Mouse (Mus musculus): ENCODE data around the gene Fbxw11.
"Not testable (repeated sequence)": the region's sequence is repeated elsewhere in the genome, so short reads cannot be mapped to it uniquely, and the experiment has no call there.

Fbxw11 gene

DNA sequence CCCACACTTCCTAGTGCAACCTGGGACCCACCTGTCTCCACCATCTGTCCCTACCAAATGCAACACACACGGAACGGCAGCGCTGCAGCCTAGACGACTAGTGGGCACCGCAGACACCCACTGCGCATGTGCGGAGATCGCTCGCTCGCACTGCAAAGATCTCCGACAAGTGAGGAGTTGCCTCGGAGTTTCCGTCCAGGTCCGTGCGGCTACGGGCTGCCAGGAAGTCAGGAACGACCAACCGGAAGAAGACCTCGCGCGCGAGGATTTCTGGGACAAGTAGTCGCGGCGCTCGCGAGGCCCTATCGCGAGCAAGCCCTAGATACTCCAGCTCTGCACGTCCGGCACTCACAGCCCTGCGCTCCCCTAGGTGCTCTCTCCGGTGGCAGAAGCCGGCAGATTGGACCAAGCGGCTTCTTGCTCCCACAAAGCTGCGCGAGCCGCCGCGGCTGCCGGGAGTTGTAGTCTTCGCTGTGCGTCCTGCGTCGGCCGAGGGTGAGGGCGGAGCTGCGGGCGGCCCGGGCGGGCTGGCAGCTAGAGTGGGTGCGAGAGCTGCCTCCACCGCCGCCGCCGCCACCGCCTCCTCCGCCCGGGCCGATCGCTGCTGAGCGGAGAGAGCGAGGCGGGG is at the start of gene Fbxw11:
Gene Fbxw11 (plus strand): TSS at position 476 of the 628 bp plus-strand sequence.
- DNase-seq (ENCODE audit: low read depth in 2 of 2, low spot score in 2 of 2) = peak; percentile 88 to 89

DNA sequence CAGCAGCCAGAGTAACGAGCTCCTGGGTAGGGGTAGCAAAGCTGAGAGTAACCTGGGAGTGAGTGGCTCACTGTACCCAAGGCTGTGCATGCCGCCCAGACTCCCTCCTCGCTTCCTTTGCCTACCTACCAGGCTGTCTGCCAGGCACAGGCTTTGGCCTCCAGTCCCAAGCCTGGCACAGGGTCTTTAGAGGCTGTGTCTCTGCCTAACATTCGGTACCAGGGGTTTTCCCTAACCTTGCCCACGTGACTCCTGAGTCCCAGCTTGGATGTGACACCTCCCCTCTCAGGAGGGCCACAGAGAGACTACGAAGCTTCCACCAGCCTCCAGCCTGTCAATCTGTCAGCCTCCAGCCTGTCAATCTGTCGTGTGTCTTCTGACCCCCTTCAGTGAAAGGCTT is 49.4 kb upstream of the Fbxw11 start:
- no peak for DNase-seq (ENCODE audit: low read depth in 2 of 2, low spot score in 2 of 2)

DNA sequence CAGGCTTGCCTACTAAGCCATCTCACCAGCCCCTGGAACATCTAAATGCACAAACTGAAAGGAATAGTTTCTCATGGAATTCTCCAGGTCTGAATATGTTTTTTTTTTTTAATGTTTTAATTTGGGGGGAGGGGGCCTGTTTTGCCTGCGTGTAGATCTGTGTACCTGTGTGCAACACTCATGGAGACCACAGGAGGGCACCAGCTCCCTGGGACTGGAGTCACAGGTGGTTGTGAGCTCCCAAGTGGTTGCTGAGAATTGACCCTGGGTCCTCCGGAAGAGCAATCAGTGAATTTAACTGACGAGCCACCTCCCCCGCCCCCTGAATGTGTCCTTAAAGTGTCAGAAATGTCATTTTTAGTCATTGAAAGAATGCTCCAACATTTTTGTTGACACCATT is 48.4 kb upstream of the Fbxw11 start:
- DNase-seq (ENCODE audit: low read depth in 2 of 2, low spot score in 2 of 2) = no peak

DNA sequence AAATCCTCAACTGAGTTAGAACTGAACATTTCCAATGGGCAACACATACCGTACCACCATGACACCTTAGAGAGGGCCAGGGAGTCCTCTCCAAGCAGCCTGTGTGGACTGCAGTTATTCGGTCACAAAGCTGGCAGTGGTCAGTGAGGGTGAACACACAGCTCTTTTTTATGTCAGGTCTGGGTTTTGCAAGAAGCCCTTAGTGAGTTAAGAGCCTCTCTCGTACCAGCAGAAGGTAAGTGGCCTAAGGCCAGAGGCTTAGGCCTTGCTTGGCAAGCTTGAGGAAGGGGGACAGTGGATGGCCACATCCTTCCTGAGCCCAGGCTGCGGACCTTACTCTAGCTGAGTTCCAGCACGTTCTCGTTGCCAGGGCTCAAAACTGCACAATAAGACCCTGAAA is 42.2 kb upstream of the Fbxw11 start:
- DNase-seq (ENCODE audit: low read depth in 2 of 2, low spot score in 2 of 2) = no peak

DNA sequence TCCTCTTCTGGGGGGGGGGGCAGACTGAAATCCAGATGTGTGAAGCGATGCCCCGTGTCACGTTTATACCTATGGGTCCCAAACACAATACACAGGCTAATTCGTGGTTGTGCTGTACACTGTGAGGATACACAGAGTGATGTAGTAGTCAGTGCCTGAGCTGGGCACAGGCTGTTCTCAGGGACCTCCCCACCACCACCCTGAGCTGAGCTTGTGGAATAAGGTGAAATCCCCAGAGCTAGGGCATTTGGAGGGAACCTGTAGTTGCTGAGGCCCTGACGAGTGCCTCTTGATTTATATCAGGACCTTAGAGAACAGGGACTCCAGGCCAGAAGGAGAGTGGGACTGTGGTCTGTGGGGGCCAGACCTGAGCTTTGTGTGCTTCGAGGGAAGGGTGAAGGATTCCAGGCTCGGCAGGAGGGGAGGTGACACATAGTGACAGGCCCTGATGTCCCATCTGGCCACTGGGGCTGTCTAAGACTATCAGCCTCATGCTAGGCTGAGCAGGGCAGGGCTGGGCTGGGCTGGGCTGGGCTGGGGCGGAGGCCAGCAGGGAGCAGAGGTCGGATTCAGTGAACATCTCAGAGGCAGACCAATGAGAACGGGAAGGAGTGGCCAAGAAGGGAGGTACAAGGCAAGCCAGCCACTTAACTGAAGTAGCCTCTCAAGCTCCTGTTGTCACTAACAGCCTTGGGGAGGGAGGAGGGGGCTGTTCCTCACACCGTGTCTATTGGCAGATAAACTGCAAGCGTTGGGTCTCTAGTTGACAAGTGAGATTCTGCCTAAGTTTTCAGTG is 40.8 kb upstream of the Fbxw11 start:
- DNase-seq (ENCODE audit: low read depth in 2 of 2, low spot score in 2 of 2) = no peak

DNA sequence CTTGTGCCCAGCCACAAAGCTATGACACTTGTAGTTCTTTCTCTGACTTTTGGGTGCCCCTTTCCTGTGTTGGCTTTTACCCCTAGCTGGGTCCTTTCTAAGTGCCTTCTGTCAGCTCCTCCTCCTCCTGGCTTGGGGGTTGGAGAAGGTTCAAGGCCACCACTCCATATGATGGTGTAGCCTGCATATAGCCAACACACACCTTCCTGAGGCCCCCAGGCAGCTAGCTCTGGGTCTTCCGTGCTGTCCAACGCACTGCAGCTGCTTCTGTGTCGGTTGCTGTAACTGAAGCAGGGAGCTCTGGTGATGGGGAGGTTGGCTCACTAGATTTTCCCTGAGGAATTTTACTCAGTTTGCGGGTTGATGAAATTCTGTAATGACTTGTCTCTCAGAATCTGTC is 37.9 kb upstream of the Fbxw11 start:
- no peak for DNase-seq (ENCODE audit: low read depth in 2 of 2, low spot score in 2 of 2)

DNA sequence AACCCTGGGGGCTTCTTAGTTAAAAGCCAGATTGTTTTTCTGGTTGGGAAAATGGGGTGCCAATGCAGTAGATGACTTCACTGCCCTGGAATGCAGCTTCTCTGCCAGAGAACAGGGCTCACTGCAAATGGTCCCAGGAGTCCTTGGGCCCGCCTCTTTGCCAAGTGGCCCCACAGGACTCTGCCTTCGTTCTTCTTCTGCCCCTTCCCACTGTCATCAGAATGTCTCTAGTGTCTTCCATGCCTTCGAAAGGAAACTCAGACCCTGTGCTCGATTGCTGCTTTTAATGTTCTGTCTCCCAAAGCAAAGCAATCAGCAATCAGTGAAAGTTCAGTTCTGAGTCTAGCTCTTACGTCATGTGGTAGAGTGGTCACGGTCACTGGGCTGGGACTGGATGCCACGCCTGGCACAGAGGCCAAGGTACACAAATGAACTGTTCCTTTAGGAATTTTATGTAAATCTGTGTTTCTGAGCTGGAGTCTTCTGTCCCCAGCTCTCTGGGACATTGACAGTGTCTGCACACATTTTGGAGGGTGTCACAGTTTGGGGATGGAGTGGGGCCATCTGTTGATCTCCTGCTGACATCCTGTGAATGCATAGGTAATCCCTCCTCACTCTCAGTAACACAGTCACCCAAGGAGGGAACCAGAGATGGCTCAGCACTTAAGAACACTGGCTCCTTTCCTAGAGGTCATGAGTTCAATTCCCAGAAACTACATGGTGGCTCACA is 37.2 kb upstream of the Fbxw11 start:
- no peak for DNase-seq (ENCODE audit: low read depth in 2 of 2, low spot score in 2 of 2)

DNA sequence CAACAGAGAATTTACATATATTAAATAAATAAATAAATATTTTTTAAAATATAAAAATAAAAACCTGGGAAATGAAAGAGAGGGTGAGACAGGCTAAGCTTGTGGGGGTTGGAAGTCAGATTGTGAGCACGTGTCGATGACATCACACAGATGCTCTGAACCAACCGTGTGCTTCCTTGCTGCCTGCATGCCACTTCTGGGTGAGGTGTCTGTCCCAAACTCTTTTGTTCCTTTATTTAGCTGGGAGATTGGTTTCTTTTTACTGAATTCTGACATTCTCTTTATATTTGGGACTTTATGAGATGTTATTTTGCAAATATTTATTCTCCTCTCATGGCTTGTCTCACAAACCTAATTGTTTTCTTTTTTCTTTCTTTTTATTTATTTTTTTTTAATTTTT is 36.6 kb upstream of the Fbxw11 start:
- no peak for DNase-seq (ENCODE audit: low read depth in 2 of 2, low spot score in 2 of 2)

DNA sequence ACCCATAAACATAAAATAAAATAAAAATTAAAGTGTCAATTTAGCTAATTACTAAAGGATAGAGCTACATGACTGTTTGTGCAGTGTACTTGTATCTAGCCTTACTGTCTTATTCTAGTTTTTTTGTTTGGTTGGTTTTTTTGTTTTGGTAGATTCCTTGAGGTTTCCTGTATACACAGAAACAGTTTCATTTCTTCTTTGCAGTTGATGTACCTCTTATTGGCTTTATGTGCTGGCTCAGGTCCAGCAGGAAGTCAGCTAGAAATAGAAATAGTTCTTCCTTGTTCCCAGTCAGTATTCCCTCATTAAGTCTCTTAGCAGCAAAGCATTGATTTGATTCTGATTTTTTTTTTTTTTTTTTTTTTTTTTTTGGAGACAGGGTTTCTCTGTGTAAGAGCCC is 35.2 kb upstream of the Fbxw11 start:
- no peak for DNase-seq (ENCODE audit: low read depth in 2 of 2, low spot score in 2 of 2)

DNA sequence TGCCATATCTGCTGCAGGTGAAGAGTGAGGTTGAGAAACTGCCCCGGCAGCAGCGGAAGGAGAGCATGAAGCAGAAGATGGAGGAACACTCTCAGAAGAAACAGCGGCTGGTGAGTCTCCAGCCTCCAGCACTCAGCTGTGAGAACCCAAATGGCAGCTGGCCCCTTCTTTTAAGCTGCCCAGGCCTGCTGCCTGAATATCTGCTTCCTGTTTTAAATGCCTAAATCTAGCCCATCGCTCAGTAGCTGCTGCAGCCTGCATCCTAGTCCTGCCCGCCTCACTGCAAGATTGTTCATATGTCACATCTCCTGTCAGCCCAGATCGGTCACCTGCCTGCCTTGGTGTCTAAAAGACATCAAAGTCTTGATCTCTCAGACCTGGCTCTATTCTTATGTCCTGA is 31.9 kb upstream of the Fbxw11 start:
- DNase-seq (ENCODE audit: low read depth in 2 of 2, low spot score in 2 of 2) = no peak

DNA sequence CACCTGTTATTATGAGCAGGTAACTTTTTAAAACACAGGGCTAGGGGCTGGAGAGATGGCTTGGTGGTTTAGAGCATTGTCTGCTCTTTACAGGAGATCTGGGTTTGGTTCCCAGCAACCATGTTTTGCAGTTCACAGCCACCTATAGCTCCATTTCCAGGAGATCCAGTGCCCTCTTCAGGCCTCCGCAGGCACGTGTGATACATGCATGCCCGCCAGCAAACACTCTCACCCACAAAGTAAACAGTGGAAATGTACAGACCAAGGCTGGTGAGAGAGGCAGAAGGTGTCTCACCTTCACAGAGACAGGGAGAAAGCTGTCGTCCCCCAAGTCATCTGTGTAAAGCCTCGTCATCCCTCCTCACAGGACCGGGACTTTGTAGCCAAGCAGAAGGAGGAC is 30.2 kb upstream of the Fbxw11 start:
- no peak for DNase-seq (ENCODE audit: low read depth in 2 of 2, low spot score in 2 of 2)

DNA sequence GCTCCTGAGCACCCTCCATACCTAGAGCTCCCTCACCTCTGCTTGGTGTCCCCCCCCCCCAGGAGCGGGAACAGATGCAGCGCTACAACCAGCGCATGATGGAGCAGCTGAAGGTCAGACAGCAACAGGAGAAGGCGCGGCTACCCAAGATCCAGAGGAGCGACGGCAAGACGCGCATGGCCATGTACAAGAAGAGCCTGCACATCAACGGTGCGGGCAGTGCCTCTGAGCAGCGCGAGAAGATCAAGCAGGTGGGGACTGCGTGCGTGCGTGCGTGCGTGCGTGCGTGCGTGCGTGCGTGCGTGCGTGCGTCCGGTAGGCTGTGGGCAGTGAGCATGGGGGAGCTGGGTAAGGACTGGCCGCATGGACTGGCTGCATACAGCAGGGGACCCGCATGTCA is 28.1 kb upstream of the Fbxw11 start:
- DNase-seq (ENCODE audit: low read depth in 2 of 2, low spot score in 2 of 2) = no peak

DNA sequence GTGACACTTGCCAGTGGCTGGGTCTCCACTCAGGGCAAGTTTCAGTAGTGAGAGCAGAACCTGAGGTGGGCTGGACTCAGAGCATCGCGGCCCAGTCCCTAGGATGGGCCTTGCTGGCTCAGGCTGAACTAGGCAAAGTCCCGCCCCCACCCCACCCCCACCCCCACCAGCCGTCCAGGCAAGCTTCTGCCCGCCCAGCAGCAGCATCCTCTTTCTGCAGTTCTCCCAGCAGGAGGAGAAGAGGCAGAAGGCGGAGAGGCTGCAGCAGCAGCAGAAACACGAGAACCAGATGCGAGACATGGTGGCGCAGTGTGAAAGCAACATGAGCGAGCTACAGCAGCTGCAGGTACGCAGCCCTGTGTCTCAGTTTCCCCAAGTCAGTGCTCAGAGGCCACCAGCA is 27.0 kb upstream of the Fbxw11 start:
- DNase-seq (ENCODE audit: low read depth in 2 of 2, low spot score in 2 of 2) = no peak

DNA sequence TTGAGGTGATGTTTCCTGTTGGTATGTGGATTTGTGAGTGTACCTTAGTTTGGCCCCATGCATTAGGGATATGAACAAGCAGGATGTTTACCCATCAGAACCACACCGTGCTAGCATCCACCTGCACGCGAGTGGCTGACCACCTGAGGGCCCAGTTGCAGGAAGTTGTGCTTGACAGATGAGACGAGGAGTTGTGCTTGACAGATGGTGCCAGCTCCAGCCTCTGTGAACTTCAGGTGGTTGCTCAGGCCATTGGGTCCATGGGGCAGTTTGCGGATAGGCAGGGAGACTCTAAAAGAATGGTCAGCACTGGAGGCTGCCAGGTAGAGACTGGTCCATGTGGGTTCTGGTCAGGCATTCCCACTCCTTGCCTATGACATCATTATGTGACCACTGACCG is 26.4 kb upstream of the Fbxw11 start:
- no peak for DNase-seq (ENCODE audit: low read depth in 2 of 2, low spot score in 2 of 2)

DNA sequence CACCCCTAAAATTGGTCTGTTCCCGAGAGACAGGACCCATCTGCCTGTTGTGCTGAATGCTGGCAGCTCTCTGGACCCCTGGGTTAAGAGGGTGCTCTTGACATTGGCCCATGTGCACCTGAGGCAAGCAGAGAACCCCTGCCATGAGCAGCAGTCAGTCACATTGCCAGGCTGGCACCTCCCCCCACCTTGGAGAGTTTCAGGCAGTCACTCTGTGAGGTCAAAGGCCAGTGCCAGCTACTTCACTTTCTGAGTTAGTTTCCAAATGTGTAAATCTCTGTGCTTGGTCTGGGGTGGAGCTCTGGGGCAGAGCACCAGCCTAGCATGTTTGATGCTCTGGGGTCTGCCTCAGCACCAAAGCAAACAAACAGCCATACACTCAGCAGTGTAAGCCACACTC is 24.5 kb upstream of the Fbxw11 start:
- DNase-seq (ENCODE audit: low read depth in 2 of 2, low spot score in 2 of 2) = no peak

DNA sequence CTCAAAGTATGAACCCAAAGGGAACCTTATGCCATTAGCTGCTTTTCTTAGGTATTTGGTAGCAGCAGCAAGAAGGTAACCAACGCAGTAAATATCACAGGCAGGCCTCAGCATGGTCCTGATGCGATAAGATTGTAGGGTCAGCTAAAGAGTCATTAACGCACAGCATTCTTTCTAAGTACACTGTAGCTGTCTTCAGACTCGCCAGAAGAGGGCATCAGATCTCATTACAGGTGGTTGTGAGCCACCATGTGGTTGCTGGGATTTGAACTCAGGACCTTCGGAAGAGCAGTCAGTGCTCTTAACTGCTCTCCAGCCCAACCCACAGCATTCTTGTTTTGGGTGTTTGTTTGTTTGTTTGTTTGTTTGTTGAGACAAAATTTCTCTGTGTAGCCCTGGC is 23.9 kb upstream of the Fbxw11 start:
- DNase-seq (ENCODE audit: low read depth in 2 of 2, low spot score in 2 of 2) = not testable (repeated sequence)

DNA sequence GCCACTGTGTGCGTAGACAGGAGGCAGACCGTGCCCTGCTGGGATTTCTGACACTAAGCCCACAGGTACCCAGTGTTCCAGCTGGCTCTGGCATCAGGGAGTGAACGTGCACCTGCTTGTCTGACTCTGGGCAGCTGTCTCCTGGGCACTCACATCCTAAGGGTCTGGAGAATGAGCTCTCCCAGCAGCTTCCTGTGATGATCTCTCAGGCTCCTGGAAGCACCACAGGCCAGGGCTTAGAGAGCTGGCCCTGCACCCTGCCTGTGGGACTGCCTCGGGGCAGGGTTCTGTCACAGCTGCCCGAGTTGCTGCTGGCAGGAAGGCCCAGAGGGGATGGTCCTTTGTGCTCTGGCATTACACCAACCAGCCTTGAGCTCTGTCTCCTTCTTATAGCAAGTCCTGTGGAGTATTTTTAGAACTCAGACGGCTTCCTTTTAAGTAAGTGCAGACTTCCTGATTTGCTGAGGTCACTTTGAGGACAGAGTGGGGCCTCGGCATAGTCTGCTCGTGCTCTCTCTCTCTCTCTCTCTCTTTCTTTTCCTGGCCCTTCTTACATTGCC is 23.2 kb upstream of the Fbxw11 start:
- DNase-seq (ENCODE audit: low read depth in 2 of 2, low spot score in 2 of 2) = no peak

DNA sequence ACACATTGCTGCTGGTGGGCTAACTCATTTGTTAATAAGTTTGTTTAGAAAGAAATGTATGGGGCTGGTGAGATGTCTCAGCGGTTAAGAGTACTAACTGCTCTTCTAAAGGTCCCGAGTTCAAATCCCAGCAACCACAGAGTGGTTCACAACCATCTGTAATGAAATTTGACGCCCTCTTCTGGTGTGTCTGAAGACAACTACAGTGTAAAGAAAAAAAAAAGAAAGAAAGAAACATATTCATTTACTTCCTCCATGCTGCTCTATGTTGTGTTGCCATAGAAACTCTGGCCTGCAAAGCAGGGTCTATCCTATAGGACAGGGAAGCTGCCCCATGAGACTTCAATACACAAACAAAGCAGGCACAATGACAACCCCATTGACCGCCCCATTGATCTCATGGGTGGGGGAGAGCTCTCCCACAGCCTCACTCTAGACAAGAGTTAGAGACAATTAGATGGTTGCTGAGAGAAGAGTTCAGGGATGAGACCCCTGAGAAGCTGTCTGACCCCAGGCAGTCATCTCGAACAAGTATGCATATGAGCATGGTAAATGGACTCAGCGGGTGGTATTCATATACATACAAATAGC is 22.6 kb upstream of the Fbxw11 start:
- DNase-seq (ENCODE audit: low read depth in 2 of 2, low spot score in 2 of 2) = no peak

DNA sequence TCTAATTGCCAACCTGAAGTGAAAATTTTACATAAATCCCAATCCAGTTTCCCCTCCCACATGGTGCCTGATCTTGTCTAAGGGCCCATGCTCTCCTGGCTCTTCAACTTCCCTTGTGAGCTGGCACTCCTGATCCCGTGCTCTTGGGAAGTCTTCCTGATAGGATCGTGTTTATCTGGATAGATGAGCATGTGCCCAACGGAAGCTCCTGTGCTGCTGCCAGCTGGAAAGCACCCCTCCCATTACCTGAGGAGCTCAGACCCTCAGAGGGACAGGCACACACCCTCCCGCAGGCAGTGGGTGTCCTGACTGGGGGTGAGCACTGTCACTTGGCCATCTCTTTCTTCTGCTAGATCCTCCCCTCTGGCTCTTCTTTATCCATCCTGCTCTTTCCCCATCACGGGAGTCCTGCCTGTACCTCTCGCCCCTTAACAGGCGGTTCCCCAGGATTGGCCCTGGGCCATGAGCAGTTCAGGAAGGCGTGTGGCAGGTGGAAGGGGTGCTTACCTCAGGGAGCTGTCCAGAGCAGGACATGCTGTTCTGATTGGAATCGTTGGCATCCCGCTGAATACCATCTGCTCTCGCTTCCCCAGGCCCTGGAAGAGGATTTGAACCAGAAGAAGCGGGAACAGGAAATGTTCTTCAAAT is 20.6 kb upstream of the Fbxw11 start:
- no peak for DNase-seq (ENCODE audit: low read depth in 2 of 2, low spot score in 2 of 2)

DNA sequence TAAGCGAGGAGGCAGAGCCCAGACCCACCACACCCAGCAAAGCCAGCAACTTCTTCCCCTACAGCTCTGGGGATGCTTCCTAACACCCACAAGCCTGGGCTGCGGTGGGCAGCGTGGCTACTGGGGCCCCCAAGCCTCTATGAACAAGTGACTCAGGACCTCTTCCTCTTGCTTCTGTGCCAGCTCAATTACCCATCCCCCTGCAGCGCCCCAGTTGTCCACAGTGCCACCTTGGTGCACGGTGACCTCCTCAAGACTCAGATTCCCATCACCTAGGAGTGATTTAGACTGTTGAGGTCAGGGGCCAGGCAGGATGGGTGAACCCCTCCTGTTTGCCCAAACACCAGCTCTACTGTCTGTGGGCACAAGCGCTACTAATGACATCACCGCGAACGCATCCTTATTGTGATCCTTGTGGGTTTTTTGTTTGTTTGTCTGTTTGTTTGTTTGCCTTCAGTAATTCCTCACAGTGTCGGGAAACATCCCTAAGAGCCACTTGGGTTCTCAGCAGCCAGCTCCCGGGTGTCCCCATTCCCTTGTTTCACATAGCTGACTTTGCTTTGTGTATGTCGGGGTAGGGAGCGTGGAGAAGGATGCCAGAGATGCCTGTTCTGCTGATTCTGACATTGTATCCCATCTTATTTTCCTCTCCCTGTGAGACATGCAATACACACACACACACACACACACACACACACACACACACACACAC is 19.9 kb upstream of the Fbxw11 start:
- no peak for DNase-seq (ENCODE audit: low read depth in 2 of 2, low spot score in 2 of 2)
